Mouse (Mus musculus): ENCODE measurements around the gene Cenps. TPM values are rescaled to one million over a fixed set of nuclear protein-coding genes. Genes with fewer than 3 reads are reported as not detected.

Gene Cenps
- total and polyA plus RNA-seq, 3 experiments, result 19.5 to 74.6 (median 43.7) TPM

GRCm38 (mm10) chr4:149178328-149178727 is 40.9 kb upstream of the Cenps start:
- H3K27me3 ChIP-seq (replicated peaks), result no peaks in the 10 kb centered on the region
- no peak for DNase-seq (ENCODE audit: extremely low read depth)
- no peaks in the 10 kb centered on the region for H3K79me2 ChIP-seq (replicated peaks; ENCODE audit: control insufficient read depth, extremely low read depth, insufficient read depth, poor library complexity, severe bottlenecking)
- no peaks in the 10 kb centered on the region for H3K9me3 ChIP-seq (replicated peaks; ENCODE audit: low read length)
- no peak for TF ChIP-seq GABPA (IDR thresholded peaks at IDR 0.05; ENCODE audit: insufficient replicate concordance, low read depth, low read length)
- TF ChIP-seq ELF1 (IDR thresholded peaks at IDR 0.05; ENCODE audit: low read depth, low read length), result no peak
- no peak for TF ChIP-seq JUND (conservative IDR thresholded peaks at IDR 0.05; ENCODE audit: low read depth, low read length)
- no peak for TF ChIP-seq USF2 (conservative IDR thresholded peaks at IDR 0.05; ENCODE audit: low read depth, low read length)
- TF ChIP-seq SIN3A (IDR thresholded peaks at IDR 0.05; ENCODE audit: low read length), result no peak
- no peak for TF ChIP-seq CTCF (conservative IDR thresholded peaks at IDR 0.05 in 1 of 2, IDR thresholded peaks at IDR 0.05 in 1 of 2; ENCODE audit: low read depth in 2 of 2, low read length in 2 of 2)
- TF ChIP-seq RCOR1 (conservative IDR thresholded peaks at IDR 0.05; ENCODE audit: low read depth, low read length), result no peak
- TF ChIP-seq CHD2 (IDR thresholded peaks at IDR 0.05; ENCODE audit: low read length), result no peak
- no peak for TF ChIP-seq USF1 (IDR thresholded peaks at IDR 0.05; ENCODE audit: low read depth, low read length)
- no peak for TF ChIP-seq ZMIZ1 (IDR thresholded peaks at IDR 0.05; ENCODE audit: low read depth, low read length)
- TF ChIP-seq EP300 (IDR thresholded peaks at IDR 0.05; ENCODE audit: low read length), result no peak
- TF ChIP-seq ZNF384 (IDR thresholded peaks at IDR 0.05; ENCODE audit: low read depth, low read length), result no peak
- TF ChIP-seq IRF4 (IDR thresholded peaks at IDR 0.05; ENCODE audit: low read depth, low read length), result no peak
- TF ChIP-seq ETS1 (conservative IDR thresholded peaks at IDR 0.05; ENCODE audit: low read depth, low read length), result no peak
- TF ChIP-seq ZKSCAN1 (IDR thresholded peaks at IDR 0.05; ENCODE audit: borderline replicate concordance, low read depth, low read length), result no peak
- peaks cover 0 to 3% of the 10 kb centered on the region in 2 experiments; a peak in 1 of 4 replicates for H3K4me1 ChIP-seq (ENCODE audit: control insufficient read depth in 1 of 2, insufficient read depth in 2 of 2)
- no peak overlapping the region for H3K9ac ChIP-seq (ENCODE audit: insufficient read depth, low read depth)
- H3K36me3 ChIP-seq (replicated peaks in 1 of 2; ENCODE audit: control insufficient read depth in 1 of 2, insufficient read depth in 1 of 2, low read length in 1 of 2), result peaks cover 41 to 43% of the 10 kb centered on the region in 2 experiments
- in situ Hi-C loops (cut with MboI; ENCODE audit: low pct_ligation_motif_present, low pct_unique_long_range_greater_than_20kb, low sequenced_read_pairs) (no loop called here), dilution Hi-C loops (cut with MboI; ENCODE audit: extremely low pct_ligation_motif_present, extremely low pct_unique_long_range_greater_than_20kb, low sequenced_read_pairs) (no loop called here)
- no peak overlapping the region for H3K4me3 ChIP-seq (replicated peaks in 1 of 3; ENCODE audit: low read depth in 2 of 3, low read length in 2 of 3, poor library complexity in 1 of 3)
- no peak overlapping the region for H3K4me2 ChIP-seq (ENCODE audit: insufficient read depth, low read depth, poor library complexity, severe bottlenecking)
- H3K27ac ChIP-seq (ENCODE audit: insufficient read depth, low read depth), result no peak overlapping the region

- dilution Hi-C loops (cut with MboI; ENCODE audit: extremely low pct_ligation_motif_present, extremely low pct_unique_long_range_greater_than_20kb, low sequenced_read_pairs), result no loop called here
Measured at GRCm38 (mm10) chr4:149177046-149177445, 39.6 kb upstream of the Cenps start.

More at GRCm38 (mm10) chr4:149177046-149177445, 39.6 kb upstream of the Cenps start:
- no peak overlapping the region for H3K9ac ChIP-seq (ENCODE audit: insufficient read depth, low read depth)
- H3K4me2 ChIP-seq (ENCODE audit: insufficient read depth, low read depth, poor library complexity, severe bottlenecking), result no peak overlapping the region
- no peaks in the 10 kb centered on the region for H3K9me3 ChIP-seq (replicated peaks; ENCODE audit: low read length)
- no peak for DNase-seq (ENCODE audit: extremely low read depth)
- peaks cover 34 to 36% of the 10 kb centered on the region in 2 experiments for H3K36me3 ChIP-seq (replicated peaks in 1 of 2; ENCODE audit: control insufficient read depth in 1 of 2, insufficient read depth in 1 of 2, low read length in 1 of 2)
- H3K4me1 ChIP-seq (ENCODE audit: control insufficient read depth in 1 of 2, insufficient read depth in 2 of 2), result peaks cover 0 to 5% of the 10 kb centered on the region in 2 experiments; a peak in 2 of 4 replicates
- TF ChIP-seq NELFE (IDR thresholded peaks at IDR 0.05; ENCODE audit: low read depth, low read length) (no peak), MAZ (IDR thresholded peaks at IDR 0.05; ENCODE audit: low read depth, low read length) (no peak), ZC3H11A (IDR thresholded peaks at IDR 0.05; ENCODE audit: low read depth, low read length) (no peak), SMC3 (IDR thresholded peaks at IDR 0.05; ENCODE audit: low read depth, low read length) (no peak), GABPA (IDR thresholded peaks at IDR 0.05; ENCODE audit: insufficient replicate concordance, low read depth, low read length) (no peak), ZKSCAN1 (IDR thresholded peaks at IDR 0.05; ENCODE audit: borderline replicate concordance, low read depth, low read length) (no peak), CHD2 (IDR thresholded peaks at IDR 0.05; ENCODE audit: low read length) (no peak), TCF12 (IDR thresholded peaks at IDR 0.05; ENCODE audit: low read depth, low read length) (no peak), JUND (conservative IDR thresholded peaks at IDR 0.05; ENCODE audit: low read depth, low read length) (no peak), CTCF (conservative IDR thresholded peaks at IDR 0.05 in 1 of 2, IDR thresholded peaks at IDR 0.05 in 1 of 2; ENCODE audit: low read depth in 2 of 2, low read length in 2 of 2) (no peak), TBP (conservative IDR thresholded peaks at IDR 0.05; ENCODE audit: low read depth, low read length) (no peak), ELF1 (IDR thresholded peaks at IDR 0.05; ENCODE audit: low read depth, low read length) (no peak), UBTF (IDR thresholded peaks at IDR 0.05; ENCODE audit: low read depth, low read length) (no peak)
- no peaks in the 10 kb centered on the region for H3K79me2 ChIP-seq (replicated peaks; ENCODE audit: control insufficient read depth, extremely low read depth, insufficient read depth, poor library complexity, severe bottlenecking)
- no peak overlapping the region for H3K27ac ChIP-seq (ENCODE audit: insufficient read depth, low read depth)
- no peaks in the 10 kb centered on the region for H3K27me3 ChIP-seq (replicated peaks)
- in situ Hi-C loops (cut with MboI; ENCODE audit: low pct_ligation_motif_present, low pct_unique_long_range_greater_than_20kb, low sequenced_read_pairs), result no loop called here
- no peak overlapping the region for H3K4me3 ChIP-seq (replicated peaks in 1 of 3; ENCODE audit: low read depth in 2 of 3, low read length in 2 of 3, poor library complexity in 1 of 3)

Measured in CH12.LX (cell line).